Mouse (Mus musculus) olfactory bulb, adult 2 months (tissue): ENCODE measurements at regions not wholly inside any gene's neighbourhood (a gene's known extent, or its start where the extent isn't known, plus 50 kb on each side); places are given as distances from the start of the nearest gene placed in this dataset.

Source experiments
- H3K27ac ChIP-seq: fragments of 200-500 bp; 2 replicates; pipeline ENCODE4 v1.5.1; 2012; ENCODE audit warnings: low read depth, low read length; ENCODE audit not compliant: insufficient read depth
- H3K4me1 ChIP-seq: fragments of 200-500 bp; 2 replicates; pipeline ENCODE4 v1.6.1; 2012; ENCODE audit warnings: low read length; ENCODE audit not compliant: control insufficient read depth, insufficient read depth
- H3K4me3 ChIP-seq: fragments of 200-500 bp; 2 replicates; pipeline ENCODE4 v1.5.1; 2012; ENCODE audit warnings: mild to moderate bottlenecking, low read depth, low read length, moderate library complexity; ENCODE audit not compliant: insufficient read depth
- CTCF ChIP-seq: fragments of 200-500 bp; IDR thresholded peaks from 2 replicates; pipeline ENCODE4 v1.5.1; 2012; ENCODE audit warnings: low read depth, mild to moderate bottlenecking, low read length, moderate library complexity; ENCODE audit not compliant: insufficient read depth
- POLR2A ChIP-seq: fragments of 200-500 bp; IDR thresholded peaks from 2 replicates; pipeline ENCODE4 v1.6.1; 2012; ENCODE audit warnings: mild to moderate bottlenecking, low read depth, low read length, moderate library complexity; ENCODE audit not compliant: insufficient read depth
- WGBS: fragments of 180-500 bp; shearing (Covaris S2); methylation state at CpG from one replicate; pipeline ENCODE4 v1.1.7; 2018; 5-methylcytosine and 5-hydroxymethylcytosine counted together

DNA sequence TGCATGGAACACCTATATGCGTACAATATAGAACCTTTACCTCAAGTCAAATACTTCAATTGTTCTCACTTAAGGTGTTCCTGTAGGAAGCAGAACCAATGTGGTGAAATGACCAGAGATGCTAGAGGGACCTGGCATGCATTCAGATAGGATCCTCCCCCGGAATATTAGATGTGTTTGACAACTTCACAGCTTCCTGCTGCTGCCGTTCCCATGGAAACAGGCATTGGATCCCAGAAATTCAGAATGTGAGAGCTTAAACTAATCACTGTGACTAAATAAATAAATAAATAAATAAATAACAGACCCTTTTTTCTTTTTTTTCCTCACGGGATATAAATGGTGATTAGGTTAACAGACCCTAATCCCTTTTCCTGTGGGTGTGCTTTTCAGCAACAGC lies 401.5 kb upstream of the 5930422O12Rik start:
- TF ChIP-seq POLR2A (no peak), CTCF (no peak)
- Histone ChIP-seq H3K4me1 (no peaks in the 10 kb centered on the region), H3K4me3 (no peak overlapping the region), H3K27ac (no peak overlapping the region)
- WGBS, result 42% methylated on average over 4 of the region's 4 CpGs

DNA sequence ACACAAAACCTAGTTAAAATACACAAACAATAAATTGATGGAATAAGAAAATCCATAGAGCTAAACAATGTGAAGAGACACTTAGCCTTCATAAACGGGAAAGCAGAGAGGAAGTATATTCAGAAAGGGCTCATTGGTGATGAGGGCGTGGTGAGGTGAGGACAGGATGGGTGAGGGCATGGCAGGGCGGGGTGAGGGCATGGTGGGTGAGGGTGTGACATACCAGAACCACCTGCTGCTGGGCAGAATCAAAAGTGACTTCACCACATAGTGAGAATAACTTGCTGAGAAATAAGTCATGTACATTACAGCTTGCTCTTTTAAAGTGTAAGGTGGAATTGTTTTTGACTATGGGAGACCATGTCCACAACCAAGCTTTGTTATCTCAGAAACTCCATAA lies 399.1 kb upstream of the 5930422O12Rik start:
- TF ChIP-seq POLR2A (no peak), CTCF (no peak)
- H3K4me1 ChIP-seq, result no peaks in the 10 kb centered on the region
- H3K27ac ChIP-seq, result no peak overlapping the region
- no peak overlapping the region for H3K4me3 ChIP-seq
- 90% methylated on average over 3 of the region's 3 CpGs for WGBS

DNA sequence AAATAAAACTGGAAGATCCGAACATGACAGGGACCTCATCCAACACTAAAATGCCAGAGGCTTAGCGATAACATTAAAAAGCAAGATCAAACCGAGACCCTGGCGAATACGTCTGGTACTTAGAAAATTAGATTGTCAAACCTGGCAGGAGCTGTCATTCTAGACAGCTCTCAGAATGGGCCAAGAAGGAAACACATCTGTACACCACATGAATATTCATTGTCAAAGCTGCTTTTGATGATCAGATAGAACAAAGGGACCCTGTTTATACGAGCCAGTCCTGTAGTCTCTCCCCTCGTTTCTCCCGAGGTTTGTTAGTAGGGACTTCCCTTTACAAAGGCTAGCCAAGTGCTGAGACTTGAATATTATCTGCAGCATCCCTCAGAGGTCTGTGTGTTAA lies 376.5 kb upstream of the 5930422O12Rik start:
- no peak overlapping the region for H3K4me3 ChIP-seq
- no peak overlapping the region for H3K27ac ChIP-seq
- 29% methylated on average over 8 of the region's 8 CpGs for WGBS
- no peaks in the 10 kb centered on the region for H3K4me1 ChIP-seq
- TF ChIP-seq CTCF (no peak), POLR2A (no peak)

DNA sequence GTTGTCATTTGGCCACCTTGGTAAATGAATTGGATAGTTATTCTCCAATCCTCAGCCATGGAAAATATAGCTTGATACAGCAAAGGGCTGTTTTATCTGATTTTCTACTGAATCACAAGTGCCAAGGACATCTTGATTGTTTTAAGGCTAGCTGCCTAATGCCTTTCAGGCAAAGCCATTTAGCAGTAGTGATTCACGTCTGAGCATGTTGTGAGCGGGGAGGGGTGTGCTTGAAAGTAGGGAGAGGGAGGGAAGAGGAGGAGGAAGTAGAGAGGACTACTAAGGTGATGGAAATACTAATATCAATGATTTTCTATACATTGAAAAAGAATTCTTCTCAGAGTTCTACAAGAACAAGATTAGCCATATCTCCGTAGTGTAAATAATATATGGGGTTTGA lies 362.9 kb upstream of the 5930422O12Rik start:
- Histone ChIP-seq H3K4me1 (no peaks in the 10 kb centered on the region), H3K27ac (no peak overlapping the region), H3K4me3 (no peak overlapping the region)
- 83% methylated on average over 3 of the region's 3 CpGs for WGBS
- TF ChIP-seq POLR2A (no peak), CTCF (no peak)

DNA sequence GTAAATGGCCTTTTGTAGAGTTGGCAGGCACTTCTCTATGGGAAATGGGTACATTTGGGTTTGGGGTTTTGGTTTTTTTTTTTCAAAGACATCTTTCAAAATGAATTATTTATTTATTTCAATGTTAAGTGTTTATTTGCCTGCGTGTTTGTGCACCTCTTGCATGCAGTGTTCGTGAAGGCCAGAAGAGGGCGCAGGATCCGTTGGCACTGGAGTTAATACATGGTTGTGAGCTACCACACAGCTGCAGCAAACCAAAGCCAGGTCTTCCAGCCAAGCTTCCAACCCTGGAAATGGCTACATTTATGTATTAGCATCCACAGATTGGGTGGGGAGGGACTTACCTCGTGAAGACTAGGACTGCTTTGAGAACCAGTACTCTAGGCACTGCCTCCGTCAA lies 362.3 kb upstream of the 5930422O12Rik start:
- no peak overlapping the region for H3K4me3 ChIP-seq
- 93% methylated on average over 6 of the region's 6 CpGs for WGBS
- TF ChIP-seq CTCF, result no peak
- TF ChIP-seq POLR2A, result no peak
- no peak overlapping the region for H3K27ac ChIP-seq
- no peaks in the 10 kb centered on the region for H3K4me1 ChIP-seq

DNA sequence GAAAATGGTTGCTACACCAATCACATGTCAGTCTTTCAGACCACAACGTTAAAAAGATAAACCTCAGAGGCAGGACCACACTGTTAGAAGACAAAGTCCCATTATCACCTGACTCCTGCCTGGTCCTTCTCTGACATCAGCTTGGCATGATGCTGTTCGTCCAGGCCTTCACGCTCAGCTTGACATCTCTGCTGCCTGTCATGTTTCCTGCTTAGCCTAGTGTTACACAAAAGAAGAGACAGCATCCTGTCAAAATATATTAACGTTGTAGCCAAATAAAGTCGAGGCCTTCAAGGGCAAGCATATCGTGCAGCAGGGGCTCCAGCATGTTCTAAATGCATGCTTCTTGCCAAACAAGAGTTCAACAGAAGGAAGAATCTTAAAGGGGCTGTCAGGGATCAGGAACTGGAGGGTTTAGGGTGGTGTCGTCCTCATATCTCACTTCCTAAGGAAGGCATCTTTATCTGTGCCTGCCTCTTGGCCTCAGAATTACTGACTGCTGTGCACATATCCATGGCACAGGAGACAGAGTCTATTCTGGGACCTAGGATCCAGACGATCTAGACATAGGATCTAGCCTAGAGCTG lies 361.0 kb upstream of the 5930422O12Rik start:
- Histone ChIP-seq H3K4me1 (no peaks in the 10 kb centered on the region), H3K27ac (no peak overlapping the region), H3K4me3 (no peak overlapping the region)
- WGBS, result 44% methylated on average over 8 of the region's 8 CpGs
- no peak for TF ChIP-seq POLR2A
- no peak for TF ChIP-seq CTCF

DNA sequence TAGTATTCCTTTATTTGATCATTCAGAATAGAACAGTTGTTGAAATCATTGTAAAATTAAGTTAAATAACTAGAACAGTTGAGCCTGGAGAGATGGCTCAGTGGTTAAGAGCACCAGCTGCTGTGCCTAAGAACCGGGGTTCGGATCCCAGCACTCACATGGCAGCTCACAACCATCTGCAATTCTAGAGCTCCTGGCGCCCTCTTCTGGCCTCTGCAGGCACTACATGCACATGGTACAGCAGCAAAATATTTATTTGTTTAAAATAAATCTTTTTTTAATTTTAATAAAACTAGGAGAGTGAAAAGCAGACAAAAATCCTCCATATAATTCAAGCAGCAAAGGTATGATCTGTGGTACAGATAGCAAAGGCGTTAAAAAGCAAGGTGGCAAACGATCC lies 360.0 kb upstream of the 5930422O12Rik start:
- TF ChIP-seq POLR2A (no peak), CTCF (peak; percentile 21; the same call in 1 of the 2 replicates)
- 88% methylated on average over 5 of the region's 5 CpGs for WGBS
- no peaks in the 10 kb centered on the region for H3K4me1 ChIP-seq
- H3K4me3 ChIP-seq, result no peak overlapping the region
- no peak overlapping the region for H3K27ac ChIP-seq

DNA sequence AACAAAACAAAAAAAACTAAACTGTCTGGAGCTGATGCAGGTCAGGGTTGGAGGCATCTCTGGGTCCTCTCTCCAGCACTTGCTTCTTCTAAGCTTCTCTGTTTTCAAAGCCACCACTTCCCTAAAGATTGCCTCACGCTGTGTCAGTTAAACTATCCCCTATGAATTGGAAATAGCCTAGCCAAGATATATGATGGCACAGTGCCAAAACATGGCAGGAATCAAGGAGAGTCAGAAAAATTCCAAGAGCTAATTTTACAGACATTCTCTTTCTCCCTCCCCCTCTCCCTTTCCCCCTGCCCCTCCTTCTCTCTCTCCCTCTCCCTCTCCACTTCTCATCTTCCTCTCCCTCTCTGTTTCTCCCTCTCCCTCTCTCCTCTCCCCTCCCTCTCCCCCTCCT lies 353.3 kb upstream of the 5930422O12Rik start:
- WGBS, result 31% methylated on average over 1 of the region's 1 CpGs
- Histone ChIP-seq H3K4me3 (no peak overlapping the region), H3K4me1 (peaks cover 5% of the 10 kb centered on the region; the same call in 1 of the 2 replicates), H3K27ac (no peak overlapping the region)
- TF ChIP-seq CTCF, result no peak
- no peak for TF ChIP-seq POLR2A

DNA sequence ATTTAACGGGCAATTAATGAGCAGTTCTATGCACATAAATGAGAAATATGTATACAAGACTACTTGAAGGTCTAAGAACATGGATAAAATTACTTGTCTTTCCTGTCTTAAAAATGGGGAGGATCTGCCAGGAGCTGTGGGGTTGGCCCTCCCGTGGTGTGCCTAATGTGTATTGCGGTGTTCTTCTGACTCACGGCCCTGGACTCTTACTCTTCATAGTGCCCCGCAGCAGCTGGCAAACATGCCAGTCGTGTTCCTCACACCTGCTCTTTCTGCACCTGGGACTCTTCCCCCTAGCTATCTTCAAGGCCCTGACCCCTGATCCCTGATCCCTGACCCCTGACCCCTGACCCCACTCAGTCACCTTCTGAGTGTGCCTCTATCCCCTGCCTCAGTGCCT lies 352.3 kb upstream of the 5930422O12Rik start:
- WGBS, result 66% methylated on average over 6 of the region's 6 CpGs
- peaks cover 5% of the 10 kb centered on the region; the same call in 1 of the 2 replicates for H3K4me1 ChIP-seq
- no peak overlapping the region for H3K4me3 ChIP-seq
- no peak overlapping the region for H3K27ac ChIP-seq
- TF ChIP-seq CTCF (no peak), POLR2A (no peak)

DNA sequence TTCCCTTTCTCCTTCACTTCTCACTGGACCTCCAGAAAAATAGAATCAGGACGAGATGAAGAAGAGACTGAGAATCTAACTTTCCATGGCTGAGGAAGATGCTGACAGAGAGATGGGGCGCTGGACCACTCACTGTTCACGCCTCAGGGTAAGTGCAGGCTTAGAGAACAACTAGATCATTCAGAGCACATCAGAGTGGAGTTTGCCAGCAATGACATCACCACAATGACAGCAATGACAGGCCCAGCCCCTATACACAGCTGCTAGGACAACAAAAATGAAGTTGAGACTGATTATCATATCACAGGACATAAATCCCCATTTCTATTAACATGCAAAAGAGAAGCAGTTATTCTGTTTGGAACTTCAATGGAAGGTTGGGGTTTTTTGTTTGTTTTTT lies 350.4 kb upstream of the 5930422O12Rik start:
- Histone ChIP-seq H3K4me3 (no peak overlapping the region), H3K27ac (no peak overlapping the region), H3K4me1 (peaks cover 5% of the 10 kb centered on the region; the same call in 1 of the 2 replicates)
- TF ChIP-seq POLR2A, result no peak
- no peak for TF ChIP-seq CTCF
- WGBS, result 61% methylated on average over 3 of the region's 3 CpGs
